Mouse (Mus musculus) megakaryocyte, embryonic 14.5 days (primary cell): ENCODE results near the gene Wnt2b. TPM values are rescaled to one million over a fixed set of nuclear protein-coding genes. Genes with fewer than 3 reads are reported as not detected.

Experiments used
- H3K27me3 ChIP-seq: replicated peaks from 2 replicates; pipeline ENCODE3; 2012; ENCODE audit warnings: inconsistent platforms
- H3K36me3 ChIP-seq: replicated peaks from 2 replicates; pipeline ENCODE3; 2012; ENCODE audit warnings: low read length, inconsistent platforms, mixed read lengths
- H3K4me1 ChIP-seq: 2 replicates; pipeline ENCODE4 v1.6.1; 2012; ENCODE audit warnings: inconsistent platforms
- H3K4me3 ChIP-seq: replicated peaks from 2 replicates; pipeline ENCODE3; 2012; ENCODE audit warnings: moderate library complexity, mild to moderate bottlenecking, inconsistent platforms
- H3K9me3 ChIP-seq: 2 replicates; pipeline ENCODE4 v1.6.1; 2012; ENCODE audit warnings: inconsistent platforms
- FLI1 ChIP-seq: IDR thresholded peaks from 2 replicates; pipeline ENCODE4 v1.6.1; 2012; ENCODE audit warnings: low read length, inconsistent platforms, mixed read lengths
- GATA1 ChIP-seq: IDR thresholded peaks from 3 replicates; pipeline ENCODE4 v1.6.1; 2012; ENCODE audit warnings: mixed read lengths, low read length, inconsistent platforms, borderline replicate concordance
- polyA plus RNA-seq: library from polyadenylated mRNA; stranded (reverse); fragments of >175 nt; gene quantifications from 2 replicates; pipeline ENCODE4 v1.2.3, GENCODE M21; 2012; ENCODE audit warnings: low replicate concordance; ENCODE audit not compliant: insufficient read depth

The Wnt2b gene
- polyA plus RNA-seq, 1 experiment: not detected

DNA sequence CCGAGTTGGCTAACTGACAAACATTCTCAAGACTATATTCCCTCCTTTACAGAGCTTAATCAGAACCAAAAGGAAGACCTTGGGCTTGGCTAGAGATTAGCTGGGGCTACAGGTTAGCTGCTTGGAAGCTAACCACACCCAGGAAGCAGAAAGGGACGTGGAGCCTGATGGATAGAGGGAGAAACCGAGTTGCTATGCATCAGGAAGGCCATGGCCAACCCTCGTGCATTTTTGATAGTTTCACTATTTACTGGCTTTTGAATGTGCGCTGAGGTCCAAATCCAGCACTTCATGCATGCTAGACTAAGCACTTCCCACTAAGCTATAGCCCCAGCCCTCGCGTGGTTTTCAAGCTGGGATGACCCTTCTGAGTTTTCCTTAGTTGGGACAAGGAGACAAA is 34.0 kb upstream of the Wnt2b start:
- peaks cover 60% of the 10 kb centered on the region for H3K27me3 ChIP-seq
- H3K36me3 ChIP-seq: no peaks in the 10 kb centered on the region
- TF ChIP-seq FLI1 (no peak), GATA1 (no peak)
- no peaks in the 10 kb centered on the region for H3K9me3 ChIP-seq
- H3K4me1 ChIP-seq: peaks cover 10% of the 10 kb centered on the region
- H3K4me3 ChIP-seq: no peak overlapping the region

- Histone ChIP-seq H3K9me3 (no peaks in the 10 kb centered on the region), H3K36me3 (no peaks in the 10 kb centered on the region), H3K27me3 (peaks cover 55% of the 10 kb centered on the region), H3K4me1 (peaks cover 10% of the 10 kb centered on the region), H3K4me3 (no peak overlapping the region)
- TF ChIP-seq GATA1 (no peak), FLI1 (no peak)
Measured at GRCm38 (mm10) chr3:104994415-104994841, 32.7 kb upstream of the Wnt2b start.

- TF ChIP-seq FLI1: no peak
- no peak for TF ChIP-seq GATA1
- Histone ChIP-seq H3K9me3 (no peaks in the 10 kb centered on the region), H3K4me1 (peaks cover 10% of the 10 kb centered on the region), H3K27me3 (peaks cover 49% of the 10 kb centered on the region), H3K36me3 (no peaks in the 10 kb centered on the region), H3K4me3 (no peak overlapping the region)
Measured at GRCm38 (mm10) chr3:104993800-104994199, 32.1 kb upstream of the Wnt2b start.

GRCm38 (mm10) chr3:104992709-104993388 is 31.1 kb upstream of the Wnt2b start:
- Histone ChIP-seq H3K4me3 (peak overlapping the region; percentile 82), H3K27me3 (peaks cover 45% of the 10 kb centered on the region), H3K36me3 (no peaks in the 10 kb centered on the region), H3K9me3 (no peaks in the 10 kb centered on the region), H3K4me1 (peaks cover 10% of the 10 kb centered on the region)
- TF ChIP-seq GATA1 (no peak), FLI1 (no peak)

DNA sequence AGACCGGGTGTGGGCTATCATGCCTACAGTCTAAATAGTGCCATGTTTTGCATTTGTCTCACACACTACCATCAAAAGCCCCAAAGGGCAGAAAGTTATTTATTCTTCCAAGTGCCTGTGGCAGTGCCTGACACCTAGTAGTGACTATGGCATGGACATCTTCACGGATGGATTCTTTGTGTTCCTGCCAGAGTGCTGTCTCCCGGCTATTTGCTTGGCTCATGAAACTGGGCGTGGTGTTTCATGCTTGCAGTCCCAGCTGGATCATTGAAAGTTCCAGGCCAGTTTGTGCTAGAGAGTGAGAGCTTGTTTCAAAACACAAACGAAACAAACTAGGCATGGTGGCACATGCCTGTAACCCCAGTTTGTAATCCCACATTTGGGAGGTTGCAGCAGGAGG is 30.0 kb upstream of the Wnt2b start:
- no peak overlapping the region for H3K4me3 ChIP-seq
- H3K27me3 ChIP-seq: peaks cover 36% of the 10 kb centered on the region
- peaks cover 10% of the 10 kb centered on the region for H3K4me1 ChIP-seq
- H3K9me3 ChIP-seq: no peaks in the 10 kb centered on the region
- no peaks in the 10 kb centered on the region for H3K36me3 ChIP-seq
- TF ChIP-seq FLI1: no peak

GRCm38 (mm10) chr3:104987884-104988283 is 26.2 kb upstream of the Wnt2b start:
- no peaks in the 10 kb centered on the region for H3K36me3 ChIP-seq
- no peaks in the 10 kb centered on the region for H3K9me3 ChIP-seq
- no peak overlapping the region for H3K4me3 ChIP-seq
- peaks cover 7% of the 10 kb centered on the region for H3K4me1 ChIP-seq
- TF ChIP-seq FLI1: no peak
- peaks cover 21% of the 10 kb centered on the region for H3K27me3 ChIP-seq

DNA sequence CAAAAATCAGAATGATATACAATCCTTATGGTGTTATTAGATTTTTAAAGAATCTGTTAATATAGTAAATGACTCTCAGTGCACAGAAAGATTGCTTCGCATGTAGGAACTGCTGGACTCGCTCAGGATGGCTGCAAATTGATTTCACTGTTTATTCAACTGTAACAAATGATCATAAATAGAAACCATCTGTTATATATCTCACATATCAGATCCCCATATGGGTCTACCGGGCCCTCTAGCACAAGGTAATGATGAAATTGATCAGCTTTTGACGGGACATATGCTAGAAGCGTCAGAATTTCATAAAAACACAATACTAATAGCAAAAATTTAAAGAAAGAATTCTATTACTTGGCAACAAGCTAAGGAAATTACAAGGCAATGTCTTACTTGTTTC is 18.0 kb upstream of the Wnt2b start:
- Histone ChIP-seq H3K4me3 (no peak overlapping the region), H3K36me3 (no peaks in the 10 kb centered on the region), H3K4me1 (no peaks in the 10 kb centered on the region), H3K27me3 (peaks cover 2% of the 10 kb centered on the region), H3K9me3 (peaks cover 4% of the 10 kb centered on the region)
- TF ChIP-seq FLI1 (no peak), GATA1 (no peak)

DNA sequence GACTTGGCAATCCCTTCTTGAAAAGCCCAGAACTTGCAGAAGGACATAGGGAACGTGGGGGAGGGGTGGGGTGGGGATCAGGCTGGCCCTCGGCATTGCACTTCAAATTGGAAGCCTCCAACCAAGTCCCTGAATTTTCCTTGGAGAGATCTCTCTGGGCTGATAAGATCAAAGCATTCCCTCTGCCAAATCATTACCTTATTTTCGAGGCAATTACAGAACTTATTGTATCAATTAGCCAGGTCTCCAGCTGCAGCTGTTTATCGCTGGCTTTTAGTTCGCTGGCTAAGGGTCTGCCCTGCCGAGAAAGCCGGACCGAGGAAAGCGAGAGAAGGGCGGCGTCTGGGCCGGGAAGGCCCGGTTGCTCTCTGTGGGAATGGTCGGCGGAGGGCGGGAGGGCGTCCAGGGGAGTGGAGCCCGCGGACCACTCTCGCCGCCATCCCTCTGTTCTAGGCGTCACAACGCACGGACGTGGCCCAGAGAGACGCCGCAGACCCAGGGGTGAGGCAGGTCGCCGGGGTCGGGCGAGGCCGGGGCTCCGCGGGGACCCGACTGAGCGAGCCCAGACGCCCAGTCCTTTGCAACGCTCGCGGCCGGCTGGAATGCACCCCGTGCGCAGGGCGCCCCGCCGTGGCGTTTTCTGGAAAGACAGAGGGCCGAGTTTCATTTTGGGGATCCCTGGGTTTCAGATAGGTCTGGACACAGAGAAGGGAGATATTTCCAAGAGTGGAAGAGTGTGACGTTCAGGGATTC is 6.0 kb upstream of the Wnt2b start:
- peak overlapping the region; percentile 93 for H3K4me3 ChIP-seq
- H3K9me3 ChIP-seq: peaks cover 10% of the 10 kb centered on the region
- peaks cover 53% of the 10 kb centered on the region for H3K27me3 ChIP-seq
- no peak for TF ChIP-seq GATA1
- no peak for TF ChIP-seq FLI1
- H3K36me3 ChIP-seq: no peaks in the 10 kb centered on the region
- peaks cover 46% of the 10 kb centered on the region for H3K4me1 ChIP-seq

- peaks cover 69% of the 10 kb centered on the region for H3K27me3 ChIP-seq
- peaks cover 9% of the 10 kb centered on the region for H3K9me3 ChIP-seq
- no peak overlapping the region for H3K4me3 ChIP-seq
- H3K36me3 ChIP-seq: no peaks in the 10 kb centered on the region
- peaks cover 63% of the 10 kb centered on the region for H3K4me1 ChIP-seq
- TF ChIP-seq GATA1 (no peak), FLI1 (no peak)
Measured at GRCm38 (mm10) chr3:104965991-104966554, 4.4 kb upstream of the Wnt2b start.
